ENCODE assay signal across 9 mouse cellular contexts in genomic region chr4:140617391-140618385, GRCm38 (mm10). TPM values are rescaled to one million over a fixed set of nuclear protein-coding genes. Genes with fewer than 3 reads are reported as not detected.
DNase-seq lines count a peak whose midpoint lies in the region; ATAC-seq lines count a peak whose summit lies in the region.
"Had no signal": no experiment of that assay in that cellular context is flagged by ENCODE, and none has a peak within 500 bp of the region (broad histone marks: within the 10 kb centered on the region; RNA-seq: fewer than 3 reads in every experiment).

No protein-coding gene starts in this region.

- intact Hi-C loops in heart, postnatal 10 days (cut with DNase I), result loop anchor here (5.0 kb wide), 1 partner anchor 60 kb away; no protein-coding TSS in a partner anchor

- 77% methylated on average over 16 of the region's 16 CpGs for WGBS in midbrain, embryonic 10.5 days
- 76% methylated on average over 16 of the region's 16 CpGs for WGBS in midbrain, embryonic 11.5 days
- WGBS in embryonic facial prominence, embryonic 11.5 days, result 69% methylated on average over 16 of the region's 16 CpGs
- 27% methylated on average over 16 of the region's 16 CpGs for WGBS in large intestine, adult 2 months
- 70% methylated on average over 16 of the region's 16 CpGs for WGBS in midbrain, embryonic 14.5 days

- H3K4me3 ChIP-seq in midbrain, embryonic 10.5 days, result no peak overlapping the region
- no peak overlapping the region for H3K4me3 ChIP-seq in midbrain, embryonic 11.5 days (ENCODE audit: low read depth, low read length)
- H3K4me3 ChIP-seq in embryonic facial prominence, embryonic 11.5 days (ENCODE audit: low read depth, low read length), result no peak overlapping the region
- H3K4me3 ChIP-seq in midbrain, embryonic 14.5 days (replicated peaks; ENCODE audit: low read depth, low read length), result no peak overlapping the region
- H3K4me3 ChIP-seq: megakaryocyte, embryonic 14.5 days had no signal

- H3K9ac ChIP-seq in midbrain, embryonic 11.5 days (ENCODE audit: low read length), result no peak overlapping the region
- 0 out of 2 replicates have a peak overlapping the region, but pooled peaks have one; percentile 7 for H3K9ac ChIP-seq in embryonic facial prominence, embryonic 11.5 days (replicated peaks; ENCODE audit: low read length)
- H3K9ac ChIP-seq in midbrain, embryonic 14.5 days (replicated peaks; ENCODE audit: low read length), result no peak overlapping the region

- peaks cover 53% of the 10 kb centered on the region for H3K4me1 ChIP-seq in midbrain, embryonic 10.5 days
- H3K4me1 ChIP-seq in midbrain, embryonic 11.5 days (ENCODE audit: control insufficient read depth, insufficient read depth, low read length), result peaks cover under 1% of the 10 kb centered on the region
- no peaks in the 10 kb centered on the region for H3K4me1 ChIP-seq in embryonic facial prominence, embryonic 11.5 days (ENCODE audit: control insufficient read depth, insufficient read depth, low read length)
- H3K4me1 ChIP-seq in midbrain, embryonic 14.5 days (ENCODE audit: control insufficient read depth, insufficient read depth, low read length), result no peaks in the 10 kb centered on the region

- DNase-seq in midbrain, embryonic 10.5 days (ENCODE audit: low spot score), result no peak
- no peak for DNase-seq in midbrain, embryonic 11.5 days (ENCODE audit: low spot score, missing footprints)
- DNase-seq in embryonic facial prominence, embryonic 11.5 days (ENCODE audit: low spot score), result peak; percentile 58
- peak; percentile 84 for DNase-seq in heart, postnatal 10 days
- DNase-seq in large intestine, adult 2 months (ENCODE audit: low read depth, low spot score), result peak; percentile 81
- DNase-seq in midbrain, embryonic 14.5 days, result peak; percentile 56
- no peak for DNase-seq in right cerebral cortex, postnatal 36 days (ENCODE audit: low spot score in 2 of 2)

- H3K27me3 ChIP-seq in midbrain, embryonic 10.5 days (ENCODE audit: low read depth, poor library complexity, severe bottlenecking), result no peaks in the 10 kb centered on the region
- H3K27me3 ChIP-seq in midbrain, embryonic 11.5 days (ENCODE audit: control insufficient read depth, insufficient read depth, low read length), result no peaks in the 10 kb centered on the region
- no peaks in the 10 kb centered on the region for H3K27me3 ChIP-seq in embryonic facial prominence, embryonic 11.5 days (ENCODE audit: control insufficient read depth, insufficient read depth, low read length)
- no peaks in the 10 kb centered on the region for H3K27me3 ChIP-seq in midbrain, embryonic 14.5 days (ENCODE audit: control insufficient read depth, insufficient read depth, low read length)

- H3K9me3 ChIP-seq in midbrain, embryonic 10.5 days (replicated peaks), result no peaks in the 10 kb centered on the region
- H3K9me3 ChIP-seq in midbrain, embryonic 11.5 days (ENCODE audit: control insufficient read depth, low read length), result no peaks in the 10 kb centered on the region
- H3K9me3 ChIP-seq in embryonic facial prominence, embryonic 11.5 days (replicated peaks; ENCODE audit: control insufficient read depth, low read length), result no peaks in the 10 kb centered on the region
- no peaks in the 10 kb centered on the region for H3K9me3 ChIP-seq in midbrain, embryonic 14.5 days (ENCODE audit: control insufficient read depth, low read length)
- H3K9me3 ChIP-seq: megakaryocyte, embryonic 14.5 days had no signal

- H3K27ac ChIP-seq in midbrain, embryonic 10.5 days (replicated peaks), result peak overlapping the region; percentile 60
- H3K27ac ChIP-seq in midbrain, embryonic 11.5 days (ENCODE audit: low read depth, low read length), result no peak overlapping the region
- no peak overlapping the region for H3K27ac ChIP-seq in embryonic facial prominence, embryonic 11.5 days (replicated peaks; ENCODE audit: low read depth, low read length)
- no peak overlapping the region for H3K27ac ChIP-seq in midbrain, embryonic 14.5 days (replicated peaks; ENCODE audit: low read depth, low read length)

- H3K36me3 ChIP-seq in midbrain, embryonic 10.5 days, result peaks cover 49% of the 10 kb centered on the region
- H3K36me3 ChIP-seq in midbrain, embryonic 11.5 days (ENCODE audit: control insufficient read depth, insufficient read depth, low read length), result peaks cover 7% of the 10 kb centered on the region; the same call in 1 of the 2 replicates
- H3K36me3 ChIP-seq in embryonic facial prominence, embryonic 11.5 days (replicated peaks; ENCODE audit: control insufficient read depth, insufficient read depth, low read depth, low read length), result no peaks in the 10 kb centered on the region; the same call in 1 of the 2 replicates
- H3K36me3 ChIP-seq in midbrain, embryonic 14.5 days (ENCODE audit: control insufficient read depth, insufficient read depth, low read length), result peaks cover 28% of the 10 kb centered on the region

- H3K4me2 ChIP-seq in midbrain, embryonic 11.5 days, result no peak overlapping the region
- no peak overlapping the region for H3K4me2 ChIP-seq in embryonic facial prominence, embryonic 11.5 days (ENCODE audit: low read depth, low read length)
- H3K4me2 ChIP-seq in midbrain, embryonic 14.5 days (ENCODE audit: low read length), result no peak overlapping the region

- ATAC-seq in midbrain, embryonic 11.5 days (ENCODE audit: low FRiP score), result no peak
- ATAC-seq in embryonic facial prominence, embryonic 11.5 days (replicated peaks; ENCODE audit: insufficient number of reproducible peaks, low FRiP score, low TSS enrichment, low read depth), result no peak
- 0 out of 2 replicates have a peak, but pooled peaks have one; percentile 17 for ATAC-seq in midbrain, embryonic 14.5 days (ENCODE audit: low FRiP score, low TSS enrichment)
- no peak for ATAC-seq in inflammation-experienced regulatory T-cells, adult 6 months

RNA-seq across cellular contexts. Expression of gene Arhgef10l, which starts 48.1 kb away (rescaled TPM):
- polyA plus RNA-seq in midbrain, embryonic 10.5 days (2016; fragmentation: Nextera tagmentation; extraction: Ambion mirVana), result 25.1 and 32.4 TPM in 2 replicates
- polyA plus RNA-seq in midbrain, embryonic 11.5 days (2014; fragmentation: Nextera tagmentation; extraction: Ambion mirVana), result 17.6 and 18.5 TPM in 2 replicates
- 8.7 and 10.5 TPM in 2 replicates for polyA plus RNA-seq in embryonic facial prominence, embryonic 11.5 days (2014; fragmentation: Nextera tagmentation; extraction: Ambion mirVana)
- total RNA-seq in heart, postnatal 10 days (2021), result 10 to 100 TPM; 55.4 to 68.4 TPM
- 21.1 and 28.4 TPM in 2 replicates for polyA plus RNA-seq in large intestine, adult 2 months (2012; rRNA removed)
- polyA plus RNA-seq in midbrain, embryonic 14.5 days (2014; fragmentation: Nextera tagmentation; extraction: Ambion mirVana), result 18.7 and 24.6 TPM in 2 replicates
- polyA plus RNA-seq in inflammation-experienced regulatory T-cells, adult 6 months (2017; shearing (Covaris generic)), result under 1 TPM in 1 of 3 experiments, not detected in 2; 0.12 TPM

Comparison
In these comparisons a context has a peak if more than half of its experiments do, and no peak if none do; other contexts are left out.
1. DNase-seq: peak in embryonic facial prominence, embryonic 11.5 days (single experiment), heart, postnatal 10 days (2 of 2), large intestine, adult 2 months (single experiment) and midbrain, embryonic 14.5 days (single experiment); none in midbrain, embryonic 10.5 days (single experiment), midbrain, embryonic 11.5 days (single experiment) and right cerebral cortex, postnatal 36 days (0 of 2).